Mouse (Mus musculus) left cerebral cortex, adult 18-20 months (tissue): ENCODE measurements around the gene Sphkap. TPM values are rescaled to one million over a fixed set of nuclear protein-coding genes. Genes with fewer than 3 reads are reported as not detected.

Source experiments
- DNase-seq, 2 experiments: peaks; one replicate each; pipeline ENCODE4 v3.0.0; 2021 to 2022; ENCODE audit warnings: low spot score in 2 of 2, mixed read lengths in 1 of 2
- long read RNA-seq, 2 experiments: library from polyadenylated mRNA; stranded (forward); transcript quantifications; one replicate each; pipeline ENCODE4 v2.0.0; 2021
- total RNA-seq, 2 experiments: library from RNA; stranded (reverse); gene quantifications; 2 replicates each; pipeline ENCODE4 v1.2.3; 2021

Sphkap gene
- 100 to 1,000 TPM; 161 to 165 TPM for total RNA-seq
- long read RNA-seq, experiment 1, full-length matches to known transcripts, result 18 of 71 reads
- long read RNA-seq, experiment 1, partial matches to known transcripts, result 25 of 71 reads
- long read RNA-seq, experiment 1, other reads (novel, unspliced or antisense), result 28 of 71 reads
- long read RNA-seq, experiment 2, full-length matches to known transcripts, result 11 of 43 reads
- long read RNA-seq, experiment 2, partial matches to known transcripts, result 20 of 43 reads
- long read RNA-seq, experiment 2, other reads (novel, unspliced or antisense), result 12 of 43 reads

DNA sequence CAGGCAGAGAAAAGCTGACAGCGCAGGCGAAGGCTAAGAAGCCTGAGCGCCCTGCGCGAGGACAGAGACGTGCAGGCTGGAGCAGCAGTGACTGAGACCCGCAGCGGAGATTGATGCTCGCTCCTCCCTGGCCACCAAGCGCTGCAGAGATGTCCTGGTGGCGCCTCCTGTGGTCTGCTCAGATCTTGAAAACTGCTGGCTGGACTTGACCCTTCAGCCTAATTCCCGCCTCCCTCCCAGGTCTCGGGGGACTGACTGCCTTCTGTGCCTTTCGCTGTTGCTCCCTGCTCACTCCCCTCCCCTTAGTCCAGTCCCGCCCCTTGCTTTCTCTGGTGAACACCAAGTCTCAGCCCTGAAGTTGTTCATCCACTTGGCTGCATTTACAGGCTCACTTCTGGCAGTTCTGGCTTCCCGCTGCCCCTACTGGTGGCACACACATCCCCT is at the start of gene Sphkap:
Gene Sphkap, minus strand, starts transcription at position 180 of the 444 bp plus-strand sequence.
- DNase-seq, result peak; percentile 53 to 73

DNA sequence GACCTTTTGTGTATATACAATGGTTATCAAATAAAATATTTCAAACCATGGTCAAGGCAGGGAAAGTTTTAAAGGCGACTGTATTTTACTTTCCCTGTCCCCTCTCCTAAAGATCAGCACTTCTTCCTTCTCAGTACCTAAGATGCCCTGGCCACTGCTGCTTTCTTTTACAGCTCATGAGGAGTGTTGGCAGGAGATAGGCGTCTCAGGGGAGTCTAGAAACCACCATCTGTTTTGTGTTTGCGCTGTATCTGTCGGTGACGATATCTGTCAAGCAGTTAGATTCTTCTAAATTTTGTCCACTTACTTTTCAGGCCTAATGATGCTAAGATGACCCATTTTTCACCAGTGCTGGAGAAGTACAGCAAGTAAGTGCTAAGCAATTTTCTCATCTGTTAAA is 43.3 kb upstream of the Sphkap start:
- peak in 1 of 2 experiments; percentile 4 for DNase-seq

DNA sequence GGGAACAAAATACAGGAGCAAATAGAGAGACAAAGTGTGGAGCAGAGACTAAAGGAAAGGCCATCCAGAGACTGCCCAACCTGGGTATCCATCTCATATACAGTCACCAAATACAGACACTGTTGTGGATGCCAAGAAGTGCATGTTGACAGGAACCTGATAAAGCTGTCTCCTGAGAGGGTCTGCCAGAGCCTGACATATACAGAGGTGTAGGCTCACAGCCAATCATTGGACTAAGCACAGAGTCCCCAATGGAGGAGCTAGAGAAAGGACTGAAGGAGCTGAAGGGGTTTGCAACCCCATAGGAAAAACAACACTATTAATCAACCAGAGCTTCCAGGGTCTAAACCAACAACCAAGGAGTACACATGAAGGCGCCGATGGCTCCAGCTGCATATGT is 32.4 kb upstream of the Sphkap start:
- no peak for DNase-seq

DNA sequence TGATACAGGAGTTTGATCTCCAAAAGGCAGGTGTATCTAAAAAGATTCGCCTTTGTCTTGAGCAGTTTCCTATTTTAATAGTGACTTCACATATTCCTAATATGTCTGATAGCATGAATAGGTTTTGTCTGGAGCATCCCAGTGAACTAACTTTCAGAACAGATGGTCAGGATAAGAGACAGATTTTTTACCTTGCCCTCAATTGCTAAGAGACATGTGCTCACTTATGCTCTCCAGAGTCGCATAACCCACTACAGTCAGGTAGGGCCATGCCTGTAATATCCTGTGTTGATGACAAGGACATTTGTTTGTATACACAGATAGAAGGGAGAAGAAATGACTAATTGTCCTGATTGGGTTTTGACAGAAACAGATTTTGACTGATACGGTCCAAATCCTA is 25.9 kb upstream of the Sphkap start:
- no peak for DNase-seq

DNA sequence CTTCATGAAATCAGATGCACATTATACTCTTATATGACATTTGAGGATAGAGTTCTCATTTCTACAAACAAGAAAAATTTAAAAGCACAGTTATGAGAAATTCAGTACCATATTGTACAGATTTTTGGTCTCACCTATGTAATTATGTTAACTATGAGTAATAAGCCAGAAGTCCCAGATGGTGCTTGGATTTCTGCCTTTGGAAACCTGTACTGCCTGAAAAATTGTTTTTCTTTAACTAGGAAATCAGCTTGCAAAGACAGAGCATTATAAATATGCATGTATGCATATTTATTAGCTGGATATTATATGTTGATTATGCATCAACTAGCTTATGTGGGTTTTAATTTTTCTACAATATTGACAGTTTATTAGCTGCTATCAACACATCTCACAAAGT is 21.9 kb upstream of the Sphkap start:
- DNase-seq, result no peak

DNA sequence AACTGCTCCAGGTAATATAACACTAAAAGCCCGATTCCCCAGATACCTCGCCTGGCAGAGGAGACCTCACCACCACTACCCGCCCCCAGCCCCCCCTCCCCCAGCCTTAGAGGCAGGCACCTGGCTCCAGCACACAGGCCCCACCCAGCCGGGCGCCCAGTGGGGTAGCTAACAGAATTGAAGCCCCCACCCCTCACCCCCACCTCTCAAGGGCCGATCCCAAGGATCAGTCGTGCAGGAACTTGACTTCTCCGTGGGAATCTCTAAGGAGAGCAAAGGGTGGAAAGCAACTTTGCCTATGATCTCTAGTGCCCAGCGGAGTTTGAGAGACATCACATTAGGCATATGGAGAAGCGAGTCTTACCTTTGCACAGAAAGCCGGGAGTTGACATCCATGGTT is 384 bp downstream of the Sphkap start:
- no peak for DNase-seq

DNA sequence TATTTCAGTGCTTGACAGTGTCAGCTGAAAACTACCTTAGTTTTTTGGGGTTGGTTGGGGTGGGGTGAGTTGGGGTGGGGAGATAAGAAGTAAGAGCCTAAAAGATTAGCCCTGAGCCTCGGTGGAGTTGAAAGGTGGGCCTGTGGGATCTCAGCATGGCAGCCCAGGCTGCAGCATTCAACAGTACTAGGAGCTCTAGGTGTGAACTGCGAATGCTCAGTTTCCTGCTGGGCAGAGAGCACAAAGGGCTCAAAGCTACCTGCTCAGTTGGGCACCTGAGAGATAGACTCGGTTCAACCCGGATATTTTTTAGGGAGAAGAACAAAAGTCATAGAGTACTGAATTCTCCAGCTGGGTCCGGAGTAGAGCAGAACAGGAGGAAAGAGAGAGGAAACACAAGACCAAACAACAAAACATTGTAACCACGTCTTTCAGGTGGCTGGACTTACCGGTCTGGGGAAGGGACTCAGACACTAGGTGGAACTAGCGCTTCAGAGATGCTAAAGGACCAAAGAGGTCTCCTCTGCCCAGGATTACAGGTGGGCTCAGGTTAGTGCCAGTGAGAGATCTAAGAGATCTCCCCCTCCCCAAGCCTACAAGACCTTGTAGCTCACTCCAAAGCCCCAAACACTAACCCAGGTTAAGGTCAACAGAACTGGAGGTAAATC is 984 bp downstream of the Sphkap start:
- DNase-seq, result peak in 1 of 2 experiments; percentile 19

DNA sequence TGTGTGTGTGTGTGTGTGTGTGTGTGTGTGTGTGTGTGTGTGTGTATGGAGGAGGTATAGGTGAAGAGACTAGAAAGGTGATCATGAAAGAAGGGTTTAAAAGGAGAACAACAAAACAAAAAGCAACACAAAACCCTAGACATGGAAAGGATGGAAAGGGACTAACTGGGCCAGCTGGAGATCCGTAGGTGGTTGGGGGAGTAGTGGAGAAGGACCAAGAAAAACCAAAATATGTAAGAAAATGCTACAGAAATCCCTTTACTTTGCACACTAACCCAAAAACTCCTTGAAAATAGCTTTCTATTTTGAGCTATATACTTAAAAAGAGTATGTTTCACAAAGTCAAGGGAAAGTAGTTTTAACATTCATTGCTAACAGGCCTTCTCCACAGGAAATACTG is 6.9 kb downstream of the Sphkap start:
- peak; percentile 35 to 50 for DNase-seq

DNA sequence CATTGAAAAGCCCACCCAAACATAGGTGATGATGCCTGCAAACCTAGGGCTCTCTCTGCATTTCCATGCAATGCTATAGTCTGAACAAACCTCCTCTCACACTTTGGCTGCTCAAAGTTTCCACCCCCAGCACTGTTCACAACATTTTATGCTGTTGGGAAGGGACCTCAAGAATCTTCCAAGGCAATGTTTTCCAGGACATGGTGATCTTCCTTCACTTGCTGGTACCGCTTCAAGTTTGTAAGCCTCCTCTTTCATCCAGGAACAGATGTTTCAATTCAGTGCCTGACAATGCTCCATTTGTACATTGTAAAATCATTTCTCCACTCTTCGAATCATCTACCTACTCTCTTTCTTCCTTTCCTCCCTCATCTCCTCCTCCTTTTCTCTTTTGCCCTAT is 11.7 kb downstream of the Sphkap start:
- no peak for DNase-seq

DNA sequence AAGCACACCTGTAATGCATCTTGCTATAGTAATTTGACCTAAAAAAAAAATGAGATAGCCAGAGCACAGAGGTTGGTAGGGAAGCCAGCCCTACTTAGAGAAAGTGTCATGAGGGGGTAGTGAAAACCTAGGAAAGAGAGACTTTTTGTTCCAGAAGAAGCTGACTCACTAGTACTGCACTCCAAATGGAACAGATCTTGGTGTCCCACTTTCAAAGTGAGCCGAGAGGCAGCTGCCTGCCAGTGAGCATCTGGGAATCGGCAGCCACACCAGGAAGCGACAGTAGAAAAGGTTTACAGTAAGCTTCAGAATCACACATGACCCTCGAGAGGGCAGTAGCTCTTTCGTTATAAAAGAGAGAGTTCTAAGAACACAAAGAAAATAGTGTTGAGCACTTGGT is 12.4 kb downstream of the Sphkap start:
- DNase-seq, result peak; percentile 46 to 58

DNA sequence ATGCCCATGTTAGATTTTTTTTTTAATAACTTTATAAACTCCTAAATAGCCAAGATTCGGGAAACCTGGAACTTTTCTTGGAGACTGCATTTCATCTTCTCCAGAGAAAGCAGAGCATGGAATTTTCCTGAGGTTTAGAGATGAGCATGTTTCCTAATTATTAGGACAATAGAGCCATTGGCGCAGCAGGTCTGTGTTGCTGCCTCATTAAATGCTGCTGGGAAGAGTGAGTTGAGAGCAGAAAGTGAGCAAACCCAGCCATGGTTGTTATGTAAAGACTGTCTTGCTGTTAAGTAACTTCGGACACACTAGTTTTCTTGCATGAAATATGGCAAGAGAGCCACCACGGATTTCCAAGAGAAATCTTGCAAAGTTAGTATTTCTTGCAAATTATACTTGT is 18.6 kb downstream of the Sphkap start:
- DNase-seq, result no peak

DNA sequence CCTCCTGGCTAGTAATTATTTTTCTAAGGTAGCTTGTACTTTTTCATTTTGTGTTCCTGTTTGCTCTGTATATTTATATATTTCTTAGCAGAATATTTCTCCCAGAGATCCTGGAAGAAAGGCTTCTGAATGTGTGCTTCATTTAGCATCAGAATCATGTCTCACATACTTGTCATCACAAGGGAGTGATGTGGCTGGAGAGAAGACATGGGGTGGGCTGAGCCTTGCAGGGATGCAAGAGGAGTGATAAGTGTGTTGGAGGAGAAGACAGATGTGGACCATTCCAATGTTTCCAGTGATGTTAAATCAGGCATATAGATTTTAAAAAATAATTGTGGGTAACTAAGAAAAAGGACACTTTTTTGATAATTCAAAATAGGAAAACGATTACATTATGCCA is 30.6 kb downstream of the Sphkap start:
- DNase-seq, result no peak

DNA sequence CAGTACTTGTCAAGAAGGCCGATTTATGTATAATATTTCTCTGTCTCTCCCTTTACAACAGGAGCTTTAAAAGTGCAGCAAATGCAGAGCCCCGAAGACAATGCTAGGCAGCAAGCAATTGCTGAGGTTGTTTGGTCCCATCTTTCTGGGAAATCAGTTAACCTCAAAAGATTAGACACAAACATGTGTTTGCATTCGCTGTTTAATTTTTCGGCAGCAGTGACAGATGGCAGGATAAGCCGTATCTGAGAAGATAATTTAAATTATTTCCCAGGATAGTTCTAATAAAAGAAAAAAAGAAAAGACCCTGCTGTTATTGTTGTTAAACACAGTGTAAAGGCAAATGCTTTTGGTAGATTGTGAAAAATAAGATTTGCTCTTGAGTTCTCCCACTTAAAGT is 41.5 kb downstream of the Sphkap start:
- DNase-seq, result no peak

DNA sequence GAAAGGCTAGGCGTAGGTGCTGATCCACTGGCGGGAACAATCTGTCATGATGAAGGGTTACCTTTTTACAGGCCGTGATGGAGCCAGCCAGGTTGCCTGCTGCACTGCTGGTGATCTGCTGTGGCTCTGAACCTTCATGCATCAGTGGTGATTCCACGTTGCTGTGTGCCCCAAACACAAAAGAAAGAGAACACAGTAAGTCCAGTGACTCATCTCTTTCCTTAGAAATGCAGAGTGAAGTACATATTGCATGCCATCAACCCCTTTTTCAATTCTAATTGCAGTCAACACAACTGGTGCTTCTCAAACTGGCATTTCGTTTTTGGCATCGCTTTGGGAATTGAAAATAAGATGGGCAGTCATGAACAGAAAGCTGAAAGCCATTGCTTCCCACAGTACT is 45.8 kb downstream of the Sphkap start:
- DNase-seq, result peak in 1 of 2 experiments; percentile 18

DNA sequence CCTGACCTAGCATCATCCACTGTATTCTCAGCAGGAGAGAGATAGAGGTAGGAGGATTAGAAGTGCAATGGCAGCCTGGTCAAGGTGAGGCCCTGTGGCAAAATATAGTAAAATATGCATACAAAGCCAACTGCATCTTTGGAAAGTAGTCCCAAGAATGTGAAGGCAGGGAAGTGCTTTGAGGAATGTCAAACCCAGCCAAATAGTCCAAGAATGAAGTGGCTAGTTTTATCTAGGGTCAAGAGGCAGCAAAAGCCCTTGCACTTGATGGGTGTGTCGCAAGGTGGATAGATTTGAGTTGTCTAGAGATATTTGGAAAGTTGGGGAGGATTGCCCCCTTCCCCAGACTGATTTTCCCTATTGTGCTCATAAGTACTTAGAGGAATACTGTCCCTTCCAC is 61.5 kb downstream of the Sphkap start:
- DNase-seq, result no peak

DNA sequence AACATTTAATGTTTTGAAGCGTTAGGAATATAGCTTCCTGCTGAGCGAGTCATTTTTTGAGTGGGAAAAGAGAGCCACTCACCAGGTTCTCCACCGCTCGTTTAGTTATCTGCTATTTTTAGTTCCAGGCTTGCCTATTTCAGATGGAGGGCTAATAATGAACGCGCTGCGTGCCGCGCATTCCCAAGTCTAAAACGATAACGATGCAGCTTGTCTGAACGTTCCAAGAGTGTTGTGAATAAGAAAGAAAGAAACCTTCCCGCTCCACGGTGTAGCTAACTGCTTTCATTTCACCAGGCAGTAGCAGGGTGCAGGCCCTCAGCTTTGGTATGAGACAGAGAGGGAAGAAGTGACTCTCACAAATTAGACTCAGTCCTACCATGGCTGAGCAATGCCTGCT is 62.4 kb downstream of the Sphkap start:
- peak in 1 of 2 experiments; percentile 17 for DNase-seq

DNA sequence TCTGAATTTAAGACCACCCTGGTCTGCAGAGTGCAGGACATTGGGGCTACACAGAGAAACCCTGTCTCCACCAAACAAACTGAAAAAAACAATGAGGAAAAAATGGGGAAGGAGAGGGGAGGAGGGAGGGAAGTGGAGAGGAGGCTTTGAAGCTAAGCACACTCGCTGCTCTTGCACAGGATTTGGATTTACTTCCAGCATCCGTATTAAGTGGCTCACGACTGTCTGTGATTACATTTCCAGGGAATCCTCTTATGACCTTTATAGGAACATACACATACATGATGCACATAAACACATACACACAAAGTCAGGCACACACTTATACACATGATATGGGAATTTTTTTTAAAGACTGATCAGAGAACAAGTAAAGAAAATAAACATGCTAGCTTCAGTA is 62.9 kb downstream of the Sphkap start:
- no peak for DNase-seq

DNA sequence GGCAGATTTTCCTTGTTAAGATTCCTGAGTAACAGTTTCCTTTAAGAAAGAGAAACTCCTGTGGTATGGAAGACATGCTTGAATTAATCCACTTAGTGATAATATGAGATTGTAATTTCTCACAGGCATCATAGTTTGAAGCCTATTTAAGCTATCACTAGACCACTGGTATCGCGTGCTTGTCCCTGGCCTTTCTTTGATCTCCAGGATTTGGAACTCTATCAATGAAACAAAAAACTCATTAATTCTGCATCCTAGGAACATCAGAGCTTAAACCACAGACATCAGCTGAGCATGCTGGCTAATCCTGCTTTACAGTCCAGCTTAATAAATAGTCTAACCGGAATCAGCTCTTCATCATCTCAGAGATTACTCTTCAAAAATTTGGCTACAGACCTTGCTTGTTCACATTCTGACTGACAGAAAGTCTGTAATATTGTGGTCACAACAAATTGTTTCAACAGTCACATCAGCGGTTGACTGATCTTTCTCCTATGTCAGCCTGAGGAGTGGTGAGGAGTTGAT is 65.2 kb downstream of the Sphkap start:
- no peak for DNase-seq

DNA sequence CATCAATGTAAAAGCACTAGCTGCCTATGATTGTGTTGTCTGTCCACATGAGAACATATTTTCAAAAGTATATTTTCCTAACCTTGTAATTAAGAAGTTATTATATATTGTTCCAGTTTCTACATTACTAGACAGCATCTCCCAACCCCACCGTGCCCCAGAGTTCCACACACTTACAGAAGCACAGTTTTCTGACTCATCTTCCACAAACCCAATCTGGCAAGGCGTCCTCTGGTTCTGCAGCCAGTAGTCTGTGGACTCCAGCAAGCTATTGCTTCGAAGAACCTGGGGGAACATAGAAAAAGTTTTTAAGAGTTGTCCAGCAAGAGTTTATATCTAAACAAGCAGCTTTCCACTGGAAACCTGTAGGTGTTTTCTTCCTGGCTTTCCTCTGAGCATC is 68.6 kb downstream of the Sphkap start:
- DNase-seq, result no peak

DNA sequence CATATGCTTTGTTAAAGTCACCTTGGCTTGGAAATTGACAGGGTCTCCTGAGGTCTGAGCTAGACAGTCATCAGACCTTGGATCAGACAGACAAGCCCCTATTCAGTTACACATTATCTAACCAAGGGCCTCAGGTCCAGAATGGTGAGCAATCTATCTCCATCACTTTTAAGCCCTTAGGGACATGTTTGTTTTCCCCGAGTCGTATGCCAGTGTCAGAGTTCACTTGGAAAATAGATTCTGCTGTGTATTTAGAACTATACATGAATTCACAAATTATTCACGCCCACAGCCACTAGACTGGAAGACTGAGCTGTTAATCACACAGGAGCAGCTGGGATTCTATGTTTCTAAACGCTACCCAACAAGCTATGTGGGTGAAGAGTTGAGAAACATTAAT is 91.1 kb downstream of the Sphkap start:
- no peak for DNase-seq

DNA sequence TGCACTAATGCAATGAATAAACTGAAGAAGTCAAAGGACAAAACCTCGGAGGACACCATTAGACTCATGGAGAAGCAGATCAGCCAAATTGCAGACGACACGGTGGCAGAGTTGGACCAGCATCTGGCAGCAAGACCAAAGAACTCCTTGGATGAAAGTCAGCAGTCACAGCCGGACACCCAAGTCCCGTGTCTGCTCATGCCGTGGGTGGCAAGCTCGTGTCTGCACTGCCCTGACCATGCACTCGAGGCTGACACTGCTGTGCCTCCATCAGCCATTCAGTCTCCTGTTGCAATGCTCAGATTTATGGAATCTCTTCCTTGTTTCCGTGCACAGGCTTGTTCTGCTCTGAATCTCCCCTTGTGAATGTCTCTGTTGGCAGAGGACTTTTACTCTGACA is 92.9 kb downstream of the Sphkap start:
- no peak for DNase-seq

DNA sequence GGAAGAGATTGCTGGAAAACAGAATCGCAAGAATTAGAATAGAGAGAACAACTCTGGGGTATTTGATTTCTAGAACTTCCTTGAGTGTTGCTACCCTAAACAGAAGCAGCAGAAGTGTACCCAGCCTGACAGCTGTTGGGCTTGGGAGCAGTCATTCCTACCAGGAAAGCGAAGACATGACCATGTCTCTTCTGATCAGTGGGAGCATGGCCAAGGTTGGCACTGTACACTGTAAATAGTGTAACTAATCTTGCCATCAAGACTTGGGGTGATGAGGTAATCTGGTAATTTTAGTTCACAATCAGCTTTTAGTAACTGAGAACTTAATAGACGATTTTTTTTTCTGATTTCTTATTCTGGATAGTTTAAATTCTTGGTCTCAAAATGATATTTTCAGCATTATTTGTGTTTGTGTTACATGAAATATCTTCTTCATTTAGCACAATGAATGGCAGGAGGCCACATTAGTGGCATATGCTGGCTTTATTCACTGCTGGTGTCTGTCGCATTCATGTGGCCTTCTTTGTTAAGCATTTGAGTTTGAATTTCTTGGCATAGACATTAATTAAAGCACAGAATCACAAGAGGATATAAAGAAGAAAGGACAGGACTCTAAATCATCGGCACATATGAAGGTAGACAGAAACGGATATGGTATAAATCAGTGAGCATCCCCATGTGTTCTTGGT is 96.2 kb downstream of the Sphkap start:
- DNase-seq, result no peak
